Mouse (Mus musculus) limb, embryonic 11.5 days (tissue): ENCODE measurements around the gene Plxnc1. TPM values are rescaled to one million over a fixed set of nuclear protein-coding genes. Genes with fewer than 3 reads are reported as not detected.
A peak's percentile ranks its signal among the peaks of the same experiment; 100 is the strongest.

Experiments
- ATAC-seq: fragments of 200-750 bp; cut with Nextera tagmentation; 2 replicates; pipeline ENCODE4 v1.8.0; 2017; ENCODE audit warnings: low read depth; ENCODE audit not compliant: insufficient number of reproducible peaks, low FRiP score, low TSS enrichment
- DNase-seq: peaks from one replicate; pipeline ENCODE4 v3.0.0-alpha.2; 2015; ENCODE audit warnings: low spot score
- H3K27ac ChIP-seq: fragments of 300-500 bp; sonication (generic); replicated peaks from 2 replicates; pipeline ENCODE4 v1.5.1; 2014; ENCODE audit warnings: low read depth, mild to moderate bottlenecking, low read length
- H3K27me3 ChIP-seq: fragments of 300-500 bp; sonication (generic); 2 replicates; pipeline ENCODE4 v1.6.1; 2014; ENCODE audit warnings: mild to moderate bottlenecking, low read length, mixed read lengths; ENCODE audit not compliant: control insufficient read depth, insufficient read depth
- H3K36me3 ChIP-seq: fragments of 300-500 bp; sonication (generic); 2 replicates; pipeline ENCODE4 v1.6.1; 2014; ENCODE audit warnings: mild to moderate bottlenecking, low read length, moderate library complexity, mixed read lengths; ENCODE audit not compliant: control insufficient read depth, insufficient read depth
- H3K4me1 ChIP-seq: fragments of 300-500 bp; sonication (generic); 2 replicates; pipeline ENCODE4 v1.6.1; 2014; ENCODE audit warnings: low read length, mixed read lengths; ENCODE audit not compliant: control insufficient read depth, insufficient read depth
- H3K4me2 ChIP-seq: fragments of 300-500 bp; sonication (generic); 2 replicates; pipeline ENCODE4 v1.6.1; 2014; ENCODE audit warnings: low read depth, mild to moderate bottlenecking, moderate library complexity; ENCODE audit not compliant: severe bottlenecking
- H3K4me3 ChIP-seq: fragments of 300-500 bp; sonication (generic); 2 replicates; pipeline ENCODE4 v1.5.1; 2014; ENCODE audit warnings: low read depth, low read length
- H3K9ac ChIP-seq: fragments of 300-500 bp; sonication (generic); 2 replicates; pipeline ENCODE4 v1.6.1; 2014; ENCODE audit warnings: mild to moderate bottlenecking, low read length
- H3K9me3 ChIP-seq: fragments of 300-500 bp; sonication (generic); 2 replicates; pipeline ENCODE4 v1.6.1; 2016; ENCODE audit warnings: low read length; ENCODE audit not compliant: control insufficient read depth
- WGBS: fragments of 180-500 bp; shearing (Covaris S2); extraction: QIAGEN DNeasy Blood & Tissue Kit; methylation state at CpG from one replicate; pipeline ENCODE4 v1.1.7; 2014; 5-methylcytosine and 5-hydroxymethylcytosine counted together
- polyA plus RNA-seq: library from polyadenylated mRNA; unstranded; fragments of >200 nt; fragmentation: Nextera tagmentation; extraction: Ambion mirVana; gene quantifications from 2 replicates; pipeline ENCODE4 v1.2.1, GENCODE M21; 2014

Gene Plxnc1
- polyA plus RNA-seq, 1 experiment from 2014 or later = 0.81 TPM

DNA sequence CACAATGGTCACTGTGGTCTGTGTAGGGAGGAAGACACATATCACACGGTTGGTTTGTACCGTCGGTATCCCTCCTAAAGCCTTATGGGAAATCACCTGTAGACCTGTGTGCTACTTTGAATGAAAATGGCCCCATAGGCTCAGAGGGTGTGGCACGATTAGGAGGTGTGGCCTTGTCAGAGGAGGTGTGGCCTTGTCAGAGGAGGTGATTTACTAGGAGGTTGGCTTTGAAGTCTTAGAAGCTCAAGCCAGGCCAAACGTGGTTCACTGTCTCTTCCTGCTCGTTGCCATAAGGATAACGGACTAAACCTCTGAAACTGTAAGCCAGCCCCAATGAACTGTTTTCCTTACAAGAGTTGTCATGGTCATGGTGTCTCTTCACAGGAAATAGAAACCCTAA is 73.5 kb downstream of the Plxnc1 start:
- Histone ChIP-seq H3K27ac (no peak overlapping the region), H3K9ac (no peak overlapping the region), H3K9me3 (no peaks in the 10 kb centered on the region), H3K36me3 (no peaks in the 10 kb centered on the region), H3K4me2 (no peak overlapping the region), H3K4me1 (peaks cover 15% of the 10 kb centered on the region), H3K4me3 (no peak overlapping the region), H3K27me3 (no peaks in the 10 kb centered on the region)
- ATAC-seq = no peak
- no peak for DNase-seq
- WGBS = 87% methylated on average over 7 of the region's 7 CpGs

DNA sequence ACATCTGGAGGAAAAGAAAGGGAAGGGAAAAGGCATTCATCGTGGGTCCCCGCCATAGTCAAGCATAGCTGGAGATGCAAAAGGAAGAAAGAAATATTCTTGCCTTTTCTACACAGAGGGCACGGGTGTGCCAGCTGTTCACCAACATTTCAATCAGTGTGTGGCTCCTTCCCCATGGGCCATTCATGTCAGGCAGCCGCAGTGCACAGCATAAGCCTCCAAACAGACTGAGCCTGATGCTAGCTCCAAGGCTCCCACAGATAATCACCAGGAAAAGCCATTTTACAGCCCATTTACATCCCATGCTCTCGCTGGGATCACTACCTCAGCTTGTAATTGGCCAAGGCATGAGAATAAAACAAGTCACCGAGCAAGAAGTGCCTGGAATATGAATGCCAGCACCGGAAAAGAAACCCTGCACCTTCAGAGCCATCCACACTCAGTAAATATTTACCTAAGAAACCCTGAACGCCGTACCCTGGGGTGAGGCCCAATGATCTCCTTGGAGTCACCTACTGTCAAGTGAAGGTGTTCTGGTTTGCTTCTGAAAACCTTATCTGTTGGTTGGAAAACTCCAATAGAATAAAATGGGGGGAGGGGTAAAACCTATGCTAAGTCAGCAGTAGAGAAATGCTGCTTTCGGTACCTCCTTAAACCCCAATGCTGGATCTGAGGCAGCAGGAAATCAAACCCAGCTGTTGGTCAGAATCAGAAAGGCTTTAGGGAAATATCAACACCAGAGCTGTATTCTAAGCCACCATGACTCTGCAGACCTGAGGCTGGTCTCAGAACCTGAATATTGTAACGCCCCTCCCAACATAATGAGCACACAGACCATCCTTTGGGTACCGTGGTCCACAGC is 77.4 kb downstream of the Plxnc1 start:
- Histone ChIP-seq H3K4me2 (no peak overlapping the region; the same call in 1 of the 2 replicates), H3K9me3 (no peaks in the 10 kb centered on the region), H3K9ac (no peak overlapping the region), H3K36me3 (no peaks in the 10 kb centered on the region), H3K4me3 (no peak overlapping the region), H3K4me1 (peaks cover 16% of the 10 kb centered on the region), H3K27ac (no peak overlapping the region), H3K27me3 (no peaks in the 10 kb centered on the region)
- DNase-seq (no peak), ATAC-seq (peak; percentile 62; the same call in 1 of the 2 replicates)
- WGBS = 57% methylated on average over 12 of the region's 12 CpGs

GRCm38 (mm10) chr10:94865206-94865605 is 79.4 kb downstream of the Plxnc1 start:
- H3K4me1 ChIP-seq = peaks cover 16% of the 10 kb centered on the region
- 51% methylated on average over 9 of the region's 9 CpGs for WGBS
- no peak overlapping the region for H3K9ac ChIP-seq
- ATAC-seq = no peak
- H3K9me3 ChIP-seq = no peaks in the 10 kb centered on the region
- no peak overlapping the region for H3K27ac ChIP-seq
- H3K27me3 ChIP-seq = no peaks in the 10 kb centered on the region
- no peaks in the 10 kb centered on the region for H3K36me3 ChIP-seq
- H3K4me3 ChIP-seq = no peak overlapping the region
- DNase-seq = no peak
- H3K4me2 ChIP-seq = no peak overlapping the region

DNA sequence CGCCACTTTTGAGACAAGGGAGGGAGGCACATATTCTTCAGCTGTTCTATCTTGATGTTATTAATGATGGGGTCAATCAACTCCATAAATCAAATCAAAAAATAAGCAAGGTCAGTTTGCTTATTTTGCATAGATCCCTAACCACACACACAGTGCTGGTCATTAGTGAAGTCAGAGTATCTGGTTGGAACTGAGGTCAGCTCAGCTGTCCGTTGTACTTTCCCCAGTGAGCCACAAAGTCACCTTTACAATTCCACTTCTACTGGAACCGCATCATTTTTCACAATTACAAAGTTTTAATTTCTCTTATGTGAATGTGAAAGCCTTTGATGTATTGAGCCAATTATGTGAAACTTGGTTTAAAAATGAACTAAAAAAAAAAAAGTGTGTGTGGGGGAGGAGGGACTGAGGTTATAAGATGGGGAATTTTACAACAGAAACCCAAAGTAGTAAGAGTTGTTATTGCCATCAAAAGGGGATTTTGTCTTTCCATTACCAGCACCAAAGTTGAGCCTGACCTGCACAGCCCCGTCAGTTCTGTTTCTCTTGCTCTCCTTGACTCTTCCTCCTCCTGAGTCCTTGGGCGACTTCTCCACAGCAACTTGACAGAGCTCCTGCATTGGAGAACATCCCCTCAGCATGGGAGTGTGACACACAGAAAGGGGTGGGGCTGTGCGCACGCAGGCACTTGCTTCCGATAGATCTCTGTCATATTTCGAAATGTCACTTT is 80.3 kb downstream of the Plxnc1 start:
- Histone ChIP-seq H3K4me3 (no peak overlapping the region), H3K4me1 (peaks cover 16% of the 10 kb centered on the region), H3K9me3 (no peaks in the 10 kb centered on the region), H3K4me2 (no peak overlapping the region), H3K27ac (no peak overlapping the region), H3K36me3 (no peaks in the 10 kb centered on the region), H3K27me3 (no peaks in the 10 kb centered on the region), H3K9ac (no peak overlapping the region)
- no peak for ATAC-seq
- WGBS = 81% methylated on average over 9 of the region's 9 CpGs
- no peak for DNase-seq

GRCm38 (mm10) chr10:94863251-94863650 is 81.4 kb downstream of the Plxnc1 start:
- ATAC-seq = no peak
- Histone ChIP-seq H3K4me2 (no peak overlapping the region), H3K4me1 (peaks cover 16% of the 10 kb centered on the region), H3K9me3 (no peaks in the 10 kb centered on the region), H3K4me3 (no peak overlapping the region), H3K36me3 (no peaks in the 10 kb centered on the region), H3K27ac (no peak overlapping the region), H3K27me3 (no peaks in the 10 kb centered on the region), H3K9ac (no peak overlapping the region)
- 66% methylated on average over 9 of the region's 9 CpGs for WGBS
- no peak for DNase-seq

GRCm38 (mm10) chr10:94860870-94861269 is 83.8 kb downstream of the Plxnc1 start:
- 92% methylated on average over 4 of the region's 4 CpGs for WGBS
- Histone ChIP-seq H3K36me3 (no peaks in the 10 kb centered on the region), H3K9ac (no peak overlapping the region), H3K4me2 (no peak overlapping the region), H3K27ac (no peak overlapping the region), H3K4me1 (no peaks in the 10 kb centered on the region), H3K27me3 (no peaks in the 10 kb centered on the region), H3K4me3 (no peak overlapping the region), H3K9me3 (no peaks in the 10 kb centered on the region)
- DNase-seq (no peak), ATAC-seq (no peak)

- no peak for DNase-seq
- Histone ChIP-seq H3K4me3 (no peak overlapping the region), H3K4me1 (no peaks in the 10 kb centered on the region), H3K27me3 (no peaks in the 10 kb centered on the region), H3K9ac (no peak overlapping the region), H3K36me3 (no peaks in the 10 kb centered on the region), H3K27ac (no peak overlapping the region), H3K9me3 (no peaks in the 10 kb centered on the region), H3K4me2 (no peak overlapping the region)
- 82% methylated on average over 6 of the region's 6 CpGs for WGBS
- ATAC-seq = no peak
Measured at GRCm38 (mm10) chr10:94858277-94859033, 86.2 kb downstream of the Plxnc1 start.

DNA sequence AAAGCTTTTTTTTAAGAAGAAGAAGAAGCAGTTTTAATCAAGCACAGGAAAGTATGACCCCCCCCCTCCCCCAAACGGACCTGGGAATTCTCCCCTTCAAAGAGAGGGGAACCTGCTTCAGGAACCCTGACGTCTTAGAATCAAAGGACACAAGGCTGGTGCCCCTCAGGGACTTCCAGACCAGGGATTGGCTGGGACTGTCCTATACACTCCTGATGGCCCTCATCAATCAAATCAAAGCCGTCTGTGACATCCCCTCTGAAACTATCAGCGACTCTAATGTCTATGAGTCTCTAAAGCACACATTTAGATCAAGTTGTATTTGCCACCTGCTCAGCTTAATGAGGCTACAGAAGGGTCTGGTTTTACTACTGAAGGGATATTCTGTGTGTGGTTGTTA is 94.1 kb downstream of the Plxnc1 start:
- 9% methylated on average over 4 of the region's 4 CpGs for WGBS
- Histone ChIP-seq H3K36me3 (no peaks in the 10 kb centered on the region), H3K27ac (no peak overlapping the region), H3K9ac (no peak overlapping the region), H3K4me2 (no peak overlapping the region), H3K4me1 (no peaks in the 10 kb centered on the region), H3K27me3 (no peaks in the 10 kb centered on the region), H3K9me3 (no peaks in the 10 kb centered on the region), H3K4me3 (no peak overlapping the region)
- ATAC-seq (no peak), DNase-seq (no peak)
